ENCODE assay signal across 8 mouse cellular contexts in genomic region chr15:102406196-102406911, GRCm38 (mm10). TPM values are rescaled to one million over a fixed set of nuclear protein-coding genes. Genes with fewer than 3 reads are reported as not detected.
A peak's percentile ranks its signal among the peaks of the same experiment; 100 is the strongest.
DNase-seq lines count a peak whose midpoint lies in the region; ATAC-seq and TF ChIP-seq lines count a peak whose summit lies in the region.

No protein-coding gene starts in this region.

- peak; percentile 67 for DNase-seq in neural tube, embryonic 11.5 days (ENCODE audit: low spot score)
- DNase-seq in neural tube, embryonic 10.5 days (ENCODE audit: extremely low spot score, low spot score): no peak
- DNase-seq in embryo, embryonic 9.5 days (ENCODE audit: extremely low spot score): peak; percentile 86
- DNase-seq in heart, adult 11 months: peak; percentile 99
- DNase-seq in kidney, adult 2 months: peak; percentile 94

- H3K9ac ChIP-seq in neural tube, embryonic 11.5 days (ENCODE audit: low read length): peak overlapping the region; percentile 92
- peak overlapping the region; percentile 91 for H3K9ac ChIP-seq in limb, embryonic 15.5 days
- peak overlapping the region; percentile 86 for H3K9ac ChIP-seq in midbrain, embryonic 16.5 days (ENCODE audit: low read depth, low read length)
- H3K9ac ChIP-seq in stomach, embryonic 16.5 days (ENCODE audit: low read length): peak overlapping the region; percentile 98

- H3K4me3 ChIP-seq in neural tube, embryonic 11.5 days (ENCODE audit: low read depth, low read length): peak overlapping the region; percentile 94
- peak overlapping the region; percentile 63 for H3K4me3 ChIP-seq in kidney, adult 2 months (ENCODE audit: insufficient read depth, low read depth, low read length)
- H3K4me3 ChIP-seq in limb, embryonic 15.5 days: peak overlapping the region; percentile 64
- peak overlapping the region; percentile 77 for H3K4me3 ChIP-seq in midbrain, embryonic 16.5 days (ENCODE audit: low read depth, low read length)
- H3K4me3 ChIP-seq in stomach, embryonic 16.5 days (replicated peaks; ENCODE audit: low read length): peak overlapping the region; percentile 78

- peak overlapping the region; percentile 91 for H3K27ac ChIP-seq in neural tube, embryonic 11.5 days (ENCODE audit: low read depth, low read length)
- H3K27ac ChIP-seq in kidney, adult 2 months (ENCODE audit: insufficient read depth, low read depth, low read length): no peak overlapping the region; the same call in 1 of the 2 replicates
- peak overlapping the region; percentile 98 for H3K27ac ChIP-seq in limb, embryonic 15.5 days
- peak overlapping the region; percentile 92 for H3K27ac ChIP-seq in midbrain, embryonic 16.5 days (ENCODE audit: low read length)
- H3K27ac ChIP-seq in stomach, embryonic 16.5 days (ENCODE audit: low read length): peak overlapping the region; percentile 100

- H3K4me1 ChIP-seq in neural tube, embryonic 11.5 days (ENCODE audit: control insufficient read depth, insufficient read depth, low read length): peaks cover 9% of the 10 kb centered on the region
- H3K4me1 ChIP-seq in kidney, adult 2 months (ENCODE audit: control insufficient read depth, insufficient read depth, low read length): peaks cover 8% of the 10 kb centered on the region; the same call in 1 of the 2 replicates
- H3K4me1 ChIP-seq in limb, embryonic 15.5 days: peaks cover 35% of the 10 kb centered on the region
- peaks cover 43% of the 10 kb centered on the region for H3K4me1 ChIP-seq in midbrain, embryonic 16.5 days (ENCODE audit: control insufficient read depth, insufficient read depth, low read length)
- peaks cover 22% of the 10 kb centered on the region for H3K4me1 ChIP-seq in stomach, embryonic 16.5 days (ENCODE audit: control insufficient read depth, insufficient read depth, low read length)

- no peaks in the 10 kb centered on the region for H3K9me3 ChIP-seq in neural tube, embryonic 11.5 days (ENCODE audit: control insufficient read depth, low read length)
- H3K9me3 ChIP-seq in limb, embryonic 15.5 days: no peaks in the 10 kb centered on the region
- no peaks in the 10 kb centered on the region for H3K9me3 ChIP-seq in midbrain, embryonic 16.5 days (replicated peaks; ENCODE audit: control insufficient read depth, low read length, poor library complexity, severe bottlenecking)
- no peaks in the 10 kb centered on the region for H3K9me3 ChIP-seq in stomach, embryonic 16.5 days (replicated peaks; ENCODE audit: control insufficient read depth, low read length)

- TF ChIP-seq POLR2A in kidney, adult 2 months (IDR thresholded peaks at IDR 0.05; ENCODE audit: low read depth, low read length): peak; percentile 12

- peaks cover 26% of the 10 kb centered on the region for H3K36me3 ChIP-seq in neural tube, embryonic 11.5 days (ENCODE audit: control insufficient read depth, insufficient read depth, low read length)
- H3K36me3 ChIP-seq in kidney, adult 2 months (ENCODE audit: control insufficient read depth, insufficient read depth, low read length): peaks cover 5% of the 10 kb centered on the region
- peaks cover 30% of the 10 kb centered on the region for H3K36me3 ChIP-seq in limb, embryonic 15.5 days
- H3K36me3 ChIP-seq in midbrain, embryonic 16.5 days (ENCODE audit: control insufficient read depth, insufficient read depth, low read length): peaks cover 23% of the 10 kb centered on the region
- peaks cover 24% of the 10 kb centered on the region; the same call in 1 of the 2 replicates for H3K36me3 ChIP-seq in stomach, embryonic 16.5 days (ENCODE audit: control insufficient read depth, insufficient read depth, low read length)

- peak overlapping the region; percentile 53 for H3K4me2 ChIP-seq in neural tube, embryonic 11.5 days (ENCODE audit: low read depth)
- peak overlapping the region; percentile 44 for H3K4me2 ChIP-seq in limb, embryonic 15.5 days
- H3K4me2 ChIP-seq in midbrain, embryonic 16.5 days (ENCODE audit: low read length): peak overlapping the region; percentile 53
- H3K4me2 ChIP-seq in stomach, embryonic 16.5 days (ENCODE audit: low read depth, low read length): peak overlapping the region; percentile 54

- no peak for TF ChIP-seq CTCF in kidney, adult 2 months (conservative IDR thresholded peaks at IDR 0.05; ENCODE audit: insufficient read depth, insufficient read length, low read depth, low read length)

- no peak for ATAC-seq in neural tube, embryonic 11.5 days (ENCODE audit: insufficient read depth, low FRiP score, low TSS enrichment)
- ATAC-seq in limb, embryonic 15.5 days (ENCODE audit: insufficient number of reproducible peaks, low FRiP score, low TSS enrichment, low read depth): peak; percentile 12
- ATAC-seq in midbrain, embryonic 16.5 days: no peak
- peak; percentile 54 for ATAC-seq in stomach, embryonic 16.5 days (ENCODE audit: insufficient read depth, low FRiP score)

- no peaks in the 10 kb centered on the region for H3K27me3 ChIP-seq in neural tube, embryonic 11.5 days (ENCODE audit: control insufficient read depth, insufficient read depth, low read length)
- H3K27me3 ChIP-seq in kidney, adult 2 months (replicated peaks; ENCODE audit: control insufficient read depth, insufficient read depth, low read length): no peaks in the 10 kb centered on the region
- H3K27me3 ChIP-seq in limb, embryonic 15.5 days: no peaks in the 10 kb centered on the region
- H3K27me3 ChIP-seq in midbrain, embryonic 16.5 days (ENCODE audit: control insufficient read depth, insufficient read depth, low read depth, low read length): no peaks in the 10 kb centered on the region
- no peaks in the 10 kb centered on the region for H3K27me3 ChIP-seq in stomach, embryonic 16.5 days (ENCODE audit: control insufficient read depth, insufficient read depth, low read length)

- WGBS in neural tube, embryonic 11.5 days: 1% methylated on average over 32 of the region's 69 CpGs
- 2% methylated on average over 55 of the region's 69 CpGs for WGBS in kidney, adult 2 months
- WGBS in limb, embryonic 15.5 days: 0% methylated on average over 30 of the region's 69 CpGs
- 3% methylated on average over 24 of the region's 69 CpGs for WGBS in midbrain, embryonic 16.5 days
- 1% methylated on average over 31 of the region's 69 CpGs for WGBS in stomach, embryonic 16.5 days

RNA-seq across cellular contexts. Expression of gene Sp1, which starts 0.4 kb away (rescaled TPM):
- 10.4 and 11.1 TPM in 2 replicates for polyA plus RNA-seq in neural tube, embryonic 11.5 days (2014; fragmentation: Nextera tagmentation; extraction: Ambion mirVana)
- 15.7 and 17.6 TPM in 2 replicates for polyA plus RNA-seq in kidney, adult 2 months (2012; rRNA removed)
- polyA plus RNA-seq in limb, embryonic 15.5 days (2015; fragmentation: Nextera tagmentation; extraction: Ambion mirVana): 9.3 and 11.1 TPM in 2 replicates
- polyA plus RNA-seq in midbrain, embryonic 16.5 days (2015; fragmentation: Nextera tagmentation; extraction: Ambion mirVana): 3.1 and 3.5 TPM in 2 replicates
- 9.5 and 10.3 TPM in 2 replicates for polyA plus RNA-seq in stomach, embryonic 16.5 days (2015; fragmentation: Nextera tagmentation; extraction: Ambion mirVana)

RNA-seq across cellular contexts. Expression of gene Amhr2, which starts 38.8 kb away (rescaled TPM):
- polyA plus RNA-seq in neural tube, embryonic 11.5 days (2014; fragmentation: Nextera tagmentation; extraction: Ambion mirVana): 0.53 TPM in 1 of 2 replicates, not detected in the other
- polyA plus RNA-seq in kidney, adult 2 months (2012; rRNA removed): 0.67 and 1.4 TPM in 2 replicates
- 1.0 and 2.6 TPM in 2 replicates for polyA plus RNA-seq in limb, embryonic 15.5 days (2015; fragmentation: Nextera tagmentation; extraction: Ambion mirVana)
- polyA plus RNA-seq in midbrain, embryonic 16.5 days (2015; fragmentation: Nextera tagmentation; extraction: Ambion mirVana): 0.15 and 0.26 TPM in 2 replicates
- polyA plus RNA-seq in stomach, embryonic 16.5 days (2015; fragmentation: Nextera tagmentation; extraction: Ambion mirVana): 0.68 and 2.5 TPM in 2 replicates

RNA-seq across cellular contexts. Expression of gene Sp7, which starts 39.4 kb away (rescaled TPM):
- 0.70 and 0.96 TPM in 2 replicates for polyA plus RNA-seq in neural tube, embryonic 11.5 days (2014; fragmentation: Nextera tagmentation; extraction: Ambion mirVana)
- polyA plus RNA-seq in kidney, adult 2 months (2012; rRNA removed): 0.05 and 0.06 TPM in 2 replicates
- polyA plus RNA-seq in limb, embryonic 15.5 days (2015; fragmentation: Nextera tagmentation; extraction: Ambion mirVana): 12.6 and 18.1 TPM in 2 replicates
- 0.40 and 0.55 TPM in 2 replicates for polyA plus RNA-seq in midbrain, embryonic 16.5 days (2015; fragmentation: Nextera tagmentation; extraction: Ambion mirVana)
- polyA plus RNA-seq in stomach, embryonic 16.5 days (2015; fragmentation: Nextera tagmentation; extraction: Ambion mirVana): 1.3 TPM in 2 replicates

RNA-seq across cellular contexts. Expression of gene Prr13, which starts 52.5 kb away (rescaled TPM):
- 80.9 and 88.6 TPM in 2 replicates for polyA plus RNA-seq in neural tube, embryonic 11.5 days (2014; fragmentation: Nextera tagmentation; extraction: Ambion mirVana)
- 181 and 204 TPM in 2 replicates for polyA plus RNA-seq in kidney, adult 2 months (2012; rRNA removed)
- polyA plus RNA-seq in limb, embryonic 15.5 days (2015; fragmentation: Nextera tagmentation; extraction: Ambion mirVana): 72.0 and 78.8 TPM in 2 replicates
- polyA plus RNA-seq in midbrain, embryonic 16.5 days (2015; fragmentation: Nextera tagmentation; extraction: Ambion mirVana): 106 and 109 TPM in 2 replicates
- 131 and 157 TPM in 2 replicates for polyA plus RNA-seq in stomach, embryonic 16.5 days (2015; fragmentation: Nextera tagmentation; extraction: Ambion mirVana)

RNA-seq across cellular contexts. Expression of gene Aaas, which starts 55.8 kb away (rescaled TPM):
- polyA plus RNA-seq in neural tube, embryonic 11.5 days (2014; fragmentation: Nextera tagmentation; extraction: Ambion mirVana): 84.7 and 86.7 TPM in 2 replicates
- 31.1 and 38.1 TPM in 2 replicates for polyA plus RNA-seq in kidney, adult 2 months (2012; rRNA removed)
- polyA plus RNA-seq in limb, embryonic 15.5 days (2015; fragmentation: Nextera tagmentation; extraction: Ambion mirVana): 61.3 and 62.0 TPM in 2 replicates
- polyA plus RNA-seq in midbrain, embryonic 16.5 days (2015; fragmentation: Nextera tagmentation; extraction: Ambion mirVana): 30.2 and 31.1 TPM in 2 replicates
- 55.4 and 57.0 TPM in 2 replicates for polyA plus RNA-seq in stomach, embryonic 16.5 days (2015; fragmentation: Nextera tagmentation; extraction: Ambion mirVana)

Comparison
In these comparisons a context has a peak if more than half of its experiments do, and no peak if none do; other contexts are left out.
1. ATAC-seq: peak in limb, embryonic 15.5 days (single experiment) and stomach, embryonic 16.5 days (single experiment); none in neural tube, embryonic 11.5 days (single experiment) and midbrain, embryonic 16.5 days (single experiment).
2. Peak in every context shown above with its lines, with median percentiles within 50 percentile points of each other: H3K4me2 ChIP-seq, H3K4me3 ChIP-seq and H3K9ac ChIP-seq.